Mouse (Mus musculus) right cerebral cortex, postnatal 25 days (tissue): ENCODE results near the gene Srgap2.
"Not testable (repeated sequence)": the region's sequence is repeated elsewhere in the genome, so short reads cannot be mapped to it uniquely, and the experiment has no call there.

Source experiments
- DNase-seq: peaks from one replicate; pipeline ENCODE4 v3.0.0; 2022

Gene Srgap2

DNA sequence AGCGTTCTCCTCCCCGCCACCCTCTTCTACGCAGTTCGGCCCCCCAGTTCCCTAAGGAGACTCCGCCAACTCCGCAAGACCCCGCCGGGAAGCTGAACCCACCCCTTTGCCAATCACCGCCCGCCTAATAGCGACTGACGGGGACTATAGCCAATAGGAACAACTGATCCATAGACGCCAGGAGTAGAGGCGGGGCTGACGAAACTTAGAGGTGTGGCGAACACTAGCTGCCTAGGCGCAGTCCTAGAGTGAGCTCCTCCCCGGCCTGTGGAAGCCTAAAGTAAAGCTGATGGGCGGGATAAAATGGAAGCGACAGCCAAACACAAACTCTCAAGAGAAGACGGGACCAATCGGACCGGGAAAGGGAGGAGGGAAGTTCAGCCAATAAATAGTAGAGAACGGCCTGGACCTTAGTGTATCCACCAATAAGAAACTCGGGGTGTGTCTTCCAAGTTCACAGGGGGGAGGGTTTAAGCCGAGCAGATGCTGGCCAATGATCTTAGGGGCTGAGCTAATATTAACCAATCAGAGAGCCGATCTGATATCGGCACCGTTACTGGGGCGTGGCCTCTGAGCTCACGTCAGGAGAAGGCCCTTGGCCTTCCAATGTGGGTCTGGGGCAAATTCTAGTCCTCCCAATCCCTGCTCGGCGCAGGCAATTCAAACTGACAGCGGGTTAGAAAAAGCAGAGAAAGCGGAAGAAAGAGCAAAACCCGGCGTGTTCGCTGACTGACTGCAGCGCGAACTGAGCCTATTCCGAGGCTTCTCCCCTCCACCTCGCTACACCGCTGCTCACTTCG, at the start of gene Srgap2, which contains the start of gene Fam72a:
TSS of gene Srgap2 (minus strand) at position 72 of the 800 bp plus-strand sequence.
TSS of gene Fam72a (plus strand) at position 623 of the 800 bp plus-strand sequence.
- peak; percentile 98 for DNase-seq

DNA sequence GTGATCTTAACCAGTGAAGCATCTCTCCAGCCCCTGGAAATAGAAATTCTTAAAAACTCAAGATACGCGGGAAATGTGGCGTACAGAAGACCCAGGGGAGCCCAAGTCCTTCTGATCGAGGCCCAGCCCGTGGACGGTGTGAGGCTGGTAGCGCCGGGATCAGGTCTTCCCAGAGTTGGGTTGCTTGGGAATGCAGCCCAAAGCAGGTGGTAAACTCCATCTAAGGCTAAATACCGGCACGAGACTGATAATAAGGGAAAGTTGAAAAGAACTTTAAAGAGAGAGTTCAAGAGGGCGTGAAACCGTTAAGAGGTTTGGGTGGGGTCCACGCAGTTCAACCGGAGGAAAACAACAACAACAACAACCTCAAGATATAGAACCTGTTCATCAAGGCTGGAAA, 46.6 kb upstream of the Srgap2 start:
- DNase-seq, result no peak

DNA sequence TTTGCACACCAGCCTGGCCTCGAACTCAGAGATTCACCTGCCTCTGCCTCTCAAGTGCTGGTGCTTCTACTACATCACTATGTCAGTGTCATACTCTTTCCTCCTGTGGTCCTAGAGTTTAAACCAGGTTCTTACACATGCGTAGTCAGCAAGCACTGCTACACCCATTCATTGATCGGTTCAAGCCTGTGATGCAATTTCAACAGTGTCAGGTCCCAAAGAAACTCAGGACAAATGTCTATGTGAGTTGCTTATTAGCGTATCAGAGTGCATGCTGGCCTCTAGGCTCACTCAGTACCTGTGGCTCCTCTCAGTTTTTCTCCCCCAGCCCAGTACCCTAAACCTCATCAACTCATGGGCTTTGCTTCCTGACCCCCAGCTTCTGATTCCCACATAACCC, 43.2 kb upstream of the Srgap2 start:
- no peak for DNase-seq

DNA sequence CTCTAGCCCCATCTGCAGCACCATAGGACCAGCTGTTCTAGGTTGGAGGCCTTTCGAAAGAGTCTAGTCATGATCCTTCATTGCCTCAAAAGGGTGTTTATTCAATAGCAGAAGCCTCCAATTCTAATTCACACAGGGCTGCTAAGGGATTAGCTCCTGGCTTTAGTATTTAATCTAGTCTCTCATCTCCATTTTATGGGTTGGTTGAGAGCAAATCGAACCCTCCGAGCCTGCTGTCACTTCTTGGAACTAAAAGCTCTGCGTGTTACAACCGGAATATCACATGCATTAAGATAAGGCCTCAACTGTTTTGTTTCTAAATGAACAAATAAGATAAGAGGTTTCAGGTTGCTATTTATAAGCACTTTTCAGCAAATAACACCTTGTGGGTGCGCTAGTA, 42.6 kb upstream of the Srgap2 start:
- no peak for DNase-seq

DNA sequence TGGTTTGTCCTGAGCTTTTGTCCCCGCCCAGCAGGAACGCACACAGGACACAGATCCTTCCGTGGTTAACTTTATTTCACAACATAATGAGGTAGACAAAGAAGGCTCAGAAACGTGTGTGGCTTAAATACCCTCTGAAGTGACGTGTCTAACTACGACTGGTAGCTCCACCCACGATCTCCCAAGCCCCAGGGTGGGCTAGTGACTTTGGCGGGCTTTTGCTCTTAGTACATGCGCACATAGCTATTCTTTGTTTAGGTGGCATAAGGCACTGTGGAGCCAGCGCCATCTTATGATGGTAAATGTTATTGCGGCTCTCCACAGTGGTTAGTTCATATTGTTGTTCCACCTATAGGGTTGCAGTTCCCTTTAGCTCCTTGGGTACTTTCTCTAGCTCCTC, 38.9 kb upstream of the Srgap2 start:
- not testable (repeated sequence) for DNase-seq

DNA sequence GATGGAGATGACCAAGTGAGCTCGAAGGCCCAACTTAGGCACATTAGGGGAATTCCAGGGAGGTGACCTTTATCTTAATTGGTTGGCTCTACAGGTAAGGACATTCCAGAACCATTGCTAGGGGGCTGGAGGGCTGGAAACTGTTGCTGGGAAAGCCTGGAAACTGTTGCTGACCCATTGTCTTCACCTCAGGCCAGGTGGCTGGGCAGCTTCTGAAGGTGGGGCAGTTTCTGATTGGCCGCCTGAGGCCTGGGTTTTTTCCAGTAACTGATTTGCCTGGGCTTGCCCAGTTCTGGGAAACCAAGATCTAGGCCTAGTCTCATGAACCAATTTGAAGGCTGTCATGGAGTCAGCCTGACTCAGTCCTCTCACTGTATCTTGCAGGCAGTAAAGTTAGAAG, 34.9 kb upstream of the Srgap2 start:
- DNase-seq, result no peak

DNA sequence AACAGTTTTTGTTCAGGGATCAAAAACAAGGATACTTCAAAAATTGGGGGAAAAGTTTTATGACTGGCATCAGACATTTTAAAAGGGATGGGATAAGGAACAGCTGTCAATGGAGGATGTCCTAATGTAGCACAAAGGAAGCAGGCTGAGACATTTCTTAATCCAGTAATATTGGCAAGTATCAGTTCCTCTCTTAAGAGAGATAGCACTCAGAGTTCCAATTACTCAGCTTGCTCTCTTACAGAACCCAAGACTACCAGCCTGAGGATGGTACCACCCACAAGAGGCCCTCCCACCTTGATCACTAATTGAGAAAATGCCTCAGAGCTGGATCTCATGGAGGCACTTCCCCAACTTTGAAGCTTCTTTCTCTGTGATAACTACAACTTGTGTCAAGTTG, 33.3 kb upstream of the Srgap2 start:
- no peak for DNase-seq

DNA sequence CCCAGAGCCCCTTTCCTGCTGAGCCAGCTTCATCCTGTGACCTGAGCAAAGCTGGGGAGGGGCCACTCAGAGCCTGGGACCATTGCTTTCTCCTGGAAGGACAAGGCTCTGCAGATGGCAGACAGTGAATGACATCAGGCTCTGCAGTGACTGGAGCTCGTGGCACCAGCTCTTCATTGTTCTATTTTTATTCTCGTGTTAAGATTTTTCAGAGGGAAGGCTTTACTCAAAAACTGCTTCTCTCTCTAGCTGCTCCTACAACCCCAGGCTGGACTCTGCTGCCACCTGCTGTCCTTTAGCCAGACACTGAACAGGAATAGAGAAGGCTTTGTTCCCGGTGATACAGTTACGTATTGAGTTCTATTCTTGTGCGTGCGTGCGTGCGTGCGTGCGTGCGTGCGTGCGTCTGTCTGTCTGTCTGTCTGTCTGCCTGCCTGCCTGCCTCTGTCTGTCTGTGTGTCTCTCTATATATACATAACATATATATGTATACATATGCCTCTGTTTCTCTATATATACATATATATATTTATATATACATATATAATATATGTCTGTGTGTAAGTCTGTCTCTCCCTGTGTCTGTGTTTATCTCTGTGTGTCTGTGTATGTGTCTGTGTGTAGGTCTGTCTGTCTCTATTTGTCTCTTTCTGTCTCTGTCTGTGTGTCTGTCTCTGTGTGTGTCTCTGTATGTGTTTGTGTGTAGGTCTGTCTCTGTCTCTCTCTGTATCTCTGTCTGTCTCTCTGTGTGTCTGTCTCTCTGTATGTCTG, 28.1 kb upstream of the Srgap2 start:
- peak; percentile 69 for DNase-seq

DNA sequence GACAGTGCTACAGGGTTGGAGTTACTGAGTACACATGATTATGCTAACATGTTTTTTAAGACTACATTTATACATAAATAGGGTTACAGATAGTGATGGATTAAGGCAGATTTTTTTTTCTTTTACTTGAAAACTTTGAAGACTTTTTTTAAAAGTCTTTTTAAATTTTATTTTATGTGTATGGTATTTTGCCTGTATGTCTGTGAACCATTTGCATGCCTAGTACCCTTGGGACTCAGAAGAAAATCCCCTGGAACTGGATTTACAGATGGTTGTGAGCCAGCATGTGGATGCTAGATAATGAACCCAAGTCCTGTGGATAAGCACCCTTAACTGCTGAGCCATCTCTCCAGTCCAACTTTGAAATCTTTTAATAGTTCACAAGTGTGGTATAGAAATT, 26.3 kb upstream of the Srgap2 start:
- no peak for DNase-seq

DNA sequence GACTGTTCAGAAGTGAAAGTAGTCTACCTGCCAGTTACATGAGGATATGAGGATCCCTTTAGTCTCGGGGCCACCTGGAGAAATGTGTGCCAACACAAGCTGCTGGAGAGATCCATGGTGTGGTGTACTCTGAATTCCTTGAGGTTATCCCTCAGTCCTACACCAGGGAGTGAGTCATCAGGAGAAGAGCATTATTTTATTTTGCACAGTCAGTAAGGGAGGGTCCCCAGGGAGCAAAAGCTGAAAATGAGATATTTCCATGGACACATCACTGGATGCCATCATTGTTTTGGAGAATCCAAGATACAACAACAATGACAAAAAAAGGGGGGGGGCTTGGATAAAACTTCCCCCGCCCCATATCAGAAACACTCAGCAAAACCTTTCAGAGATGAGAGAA, 24.8 kb upstream of the Srgap2 start:
- no peak for DNase-seq

DNA sequence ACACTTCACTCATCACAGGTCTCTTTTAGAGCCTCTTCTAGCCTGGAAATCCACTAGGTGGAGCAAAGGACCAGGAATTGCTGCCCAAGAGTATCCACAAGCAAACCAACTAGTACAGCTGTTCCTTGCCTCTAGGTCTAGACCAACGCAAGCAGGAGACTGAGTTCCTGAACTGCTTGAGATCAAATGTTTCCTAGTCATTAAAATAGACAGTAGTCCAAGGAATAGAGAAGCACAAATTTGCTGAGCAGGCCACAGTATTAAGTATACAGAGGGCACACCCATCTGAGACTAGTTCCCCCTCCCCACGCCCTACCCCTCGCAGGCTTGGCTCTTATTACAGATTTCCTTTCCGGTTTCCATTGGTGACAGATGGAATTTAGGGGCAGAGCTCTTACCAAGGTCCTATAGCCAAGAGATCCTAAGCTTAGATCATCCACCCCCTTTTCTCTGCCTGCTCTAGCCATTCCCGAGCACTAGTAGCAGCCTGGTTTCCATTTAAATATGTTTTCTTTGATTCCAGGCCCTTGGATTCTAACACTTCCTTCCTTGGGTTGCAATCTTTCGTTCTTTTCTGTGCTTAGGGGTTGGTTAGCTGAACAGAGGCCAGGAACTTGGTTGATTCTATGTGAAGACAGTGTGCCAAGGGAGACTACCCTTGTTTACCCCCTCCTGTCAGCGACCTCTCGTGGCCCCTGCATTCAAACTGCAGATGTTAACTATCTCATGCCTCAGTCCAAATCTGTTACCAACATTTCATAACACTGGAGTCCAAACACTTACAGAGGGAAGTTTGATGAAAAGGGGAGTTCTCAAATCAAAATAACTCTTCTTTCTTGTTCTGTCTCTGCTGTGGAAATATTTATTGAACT, 21.6 kb upstream of the Srgap2 start:
- DNase-seq, result no peak

DNA sequence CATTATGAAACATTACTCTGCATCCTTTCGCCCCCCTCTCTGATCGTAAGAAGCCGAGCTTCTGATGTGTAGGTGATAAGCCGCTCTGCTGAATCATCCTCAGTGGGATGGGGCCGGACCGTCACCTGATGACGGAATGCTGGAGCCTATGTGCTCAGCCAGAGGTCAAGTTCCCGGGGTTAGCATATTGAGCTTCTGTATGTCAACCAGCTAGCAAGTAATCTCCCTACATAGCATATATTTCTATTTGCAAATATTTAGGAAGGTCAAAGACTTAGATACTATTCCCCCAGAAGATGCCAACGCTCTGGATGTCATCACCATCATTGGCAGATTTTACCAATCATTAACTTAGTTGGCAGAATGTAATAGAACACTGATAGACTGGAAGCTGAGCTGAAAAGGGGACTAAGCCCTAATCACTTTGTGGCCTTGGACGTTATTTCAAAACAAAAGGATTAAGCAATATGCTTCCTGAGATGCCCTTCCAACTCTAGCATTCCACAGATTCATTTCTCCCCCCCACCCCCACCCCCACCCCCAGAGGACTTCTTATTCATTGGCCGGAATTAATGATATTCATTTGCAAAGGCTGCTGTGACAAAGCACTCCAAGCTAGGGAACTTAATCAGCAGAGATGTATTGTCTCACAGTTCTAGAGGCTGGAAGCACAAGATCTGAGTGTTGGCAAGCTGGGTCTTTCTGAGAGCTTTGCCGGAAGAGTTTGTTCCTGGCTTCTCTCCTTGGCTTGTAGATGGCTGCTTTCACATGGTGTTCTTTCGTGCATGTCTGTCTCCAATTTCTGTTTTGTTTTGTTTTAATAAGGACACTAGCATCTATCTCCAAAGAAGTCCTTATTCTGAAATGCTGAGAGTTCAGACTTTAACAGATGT, 19.9 kb upstream of the Srgap2 start:
- DNase-seq, result no peak

DNA sequence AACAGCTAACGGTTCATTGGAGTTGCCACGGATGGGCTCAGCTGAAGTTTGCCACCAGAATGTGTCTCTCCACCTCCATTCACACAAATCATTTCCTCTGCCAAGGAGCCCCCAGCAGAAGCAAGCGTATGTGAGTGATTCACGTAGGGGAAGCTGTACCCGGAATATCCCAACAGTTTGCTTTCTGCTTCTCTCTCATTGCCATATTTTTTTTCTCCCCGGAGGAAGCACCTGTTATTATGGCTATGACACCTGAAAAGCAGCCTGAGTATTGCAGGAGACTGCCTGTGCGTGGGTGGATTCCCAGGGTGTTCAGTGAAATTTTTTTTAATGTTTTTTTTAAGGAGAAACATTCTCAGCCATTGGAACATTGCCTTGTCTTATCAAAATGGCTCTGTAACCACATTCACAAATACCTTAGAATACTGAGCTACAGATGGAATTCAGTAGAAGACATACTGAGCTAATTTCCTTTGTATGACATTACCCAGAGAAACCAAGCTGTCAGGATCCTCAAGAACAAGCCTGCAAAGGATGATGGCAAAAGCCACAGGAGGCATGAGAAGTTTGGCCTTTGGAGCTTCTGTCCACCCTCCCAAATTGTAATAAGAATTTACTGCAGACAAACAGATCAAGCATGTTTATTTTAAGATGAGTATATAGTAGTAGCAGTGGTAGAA, 16.9 kb upstream of the Srgap2 start:
- DNase-seq, result peak; percentile 44

DNA sequence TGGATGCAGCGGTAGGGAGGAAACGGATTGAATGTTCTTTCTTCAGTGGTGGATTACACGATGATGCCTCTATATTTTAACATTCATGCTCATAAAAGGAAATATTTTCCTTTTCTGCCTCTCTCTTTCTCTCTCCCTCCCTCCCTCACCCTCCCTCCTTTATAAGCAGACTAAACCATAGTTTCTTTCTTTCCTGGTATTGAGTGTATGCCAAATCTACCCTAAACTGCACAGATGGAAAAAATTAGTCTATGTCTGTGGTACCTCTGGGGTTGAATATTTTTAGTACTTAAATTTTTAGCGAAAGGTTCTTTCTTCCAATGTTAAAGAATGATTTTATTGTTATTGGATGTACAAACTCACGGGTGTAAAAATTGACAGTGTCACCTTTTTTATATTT, 14.8 kb upstream of the Srgap2 start:
- DNase-seq, result no peak

DNA sequence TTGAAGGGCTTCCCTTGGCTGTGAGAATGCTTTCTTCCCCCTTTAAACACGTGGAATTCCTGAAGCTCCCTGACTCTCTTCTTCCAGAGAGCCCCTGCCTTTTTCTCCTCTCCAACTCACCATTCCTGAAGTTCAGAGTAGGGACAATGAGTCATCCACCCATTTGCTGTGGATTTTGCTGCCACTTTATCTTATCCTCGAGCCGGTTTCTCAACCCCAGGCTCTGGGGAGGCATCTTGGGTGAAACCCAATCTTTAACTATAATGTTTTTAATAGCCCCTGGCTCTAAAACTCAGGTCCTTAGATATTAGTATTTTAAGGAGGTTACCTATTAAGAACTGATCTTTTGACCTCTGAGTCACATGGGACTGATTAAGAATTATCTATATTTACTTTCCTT, 14.3 kb upstream of the Srgap2 start:
- DNase-seq, result no peak

DNA sequence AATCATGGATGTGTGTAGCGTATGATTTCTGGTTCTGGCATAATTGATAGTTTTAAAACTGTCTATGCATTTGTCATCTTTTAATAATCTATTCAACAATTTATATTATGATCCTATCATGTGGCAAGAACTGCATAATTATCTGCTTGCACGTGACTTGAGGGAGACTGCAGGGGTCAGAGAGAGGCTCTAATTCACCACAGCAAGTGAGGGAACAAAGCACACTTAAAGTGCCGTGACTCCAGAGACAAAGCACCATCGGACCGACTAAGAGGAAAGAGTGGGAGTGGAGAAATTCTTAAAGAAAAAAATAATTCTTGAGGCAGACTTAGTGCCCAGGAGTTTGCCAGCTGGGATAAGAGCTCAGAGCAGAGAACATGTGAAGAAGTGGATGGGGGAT, 13.6 kb upstream of the Srgap2 start:
- DNase-seq, result no peak

DNA sequence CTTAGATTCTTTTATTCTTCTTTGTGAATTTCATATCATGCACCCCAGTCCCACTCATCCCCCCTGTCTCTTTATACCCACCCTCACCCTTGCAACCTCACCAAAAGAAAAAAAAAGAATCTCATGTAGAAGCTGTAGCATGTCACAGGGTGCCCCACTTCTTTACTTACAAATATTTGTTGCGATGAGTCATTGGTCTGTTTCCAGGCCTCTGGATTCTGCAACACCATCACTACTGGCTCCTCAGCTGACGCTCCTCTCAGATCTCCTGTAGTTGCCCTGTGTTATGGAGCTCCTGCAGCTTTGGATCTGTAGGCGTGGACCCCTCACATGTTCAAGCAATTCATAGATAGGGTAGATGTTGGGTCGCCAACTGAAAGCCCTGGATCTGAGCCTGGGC, 12.6 kb upstream of the Srgap2 start:
- no peak for DNase-seq

DNA sequence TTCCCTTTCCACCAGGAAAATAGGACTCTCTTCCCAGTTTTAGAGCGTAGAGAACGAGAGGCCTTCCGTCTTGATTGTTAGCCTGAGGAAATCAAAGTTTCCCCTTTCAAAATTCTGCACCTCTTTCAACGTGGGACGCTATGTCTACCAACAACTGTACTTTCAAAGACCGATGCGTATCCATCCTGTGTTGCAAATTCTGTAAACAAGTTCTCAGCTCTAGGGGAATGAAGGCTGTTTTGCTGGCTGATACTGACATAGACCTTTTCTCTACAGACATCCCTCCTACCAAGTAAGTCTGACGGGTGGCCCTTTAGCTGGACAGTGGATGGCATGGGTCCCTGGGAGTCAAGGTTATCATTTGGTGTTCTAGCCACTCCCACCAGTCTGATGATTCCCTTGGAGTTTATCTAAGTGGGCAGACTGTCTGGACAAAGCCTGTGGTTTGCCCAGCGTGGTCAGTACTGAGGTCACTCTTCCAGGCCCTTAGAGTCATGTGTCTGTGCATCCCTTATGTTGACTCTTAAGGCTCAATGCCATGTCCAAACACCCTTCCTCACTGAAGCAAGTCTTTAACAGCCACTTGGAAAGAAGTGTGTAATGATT, 1.5 kb upstream of the Srgap2 start:
- DNase-seq, result no peak

DNA sequence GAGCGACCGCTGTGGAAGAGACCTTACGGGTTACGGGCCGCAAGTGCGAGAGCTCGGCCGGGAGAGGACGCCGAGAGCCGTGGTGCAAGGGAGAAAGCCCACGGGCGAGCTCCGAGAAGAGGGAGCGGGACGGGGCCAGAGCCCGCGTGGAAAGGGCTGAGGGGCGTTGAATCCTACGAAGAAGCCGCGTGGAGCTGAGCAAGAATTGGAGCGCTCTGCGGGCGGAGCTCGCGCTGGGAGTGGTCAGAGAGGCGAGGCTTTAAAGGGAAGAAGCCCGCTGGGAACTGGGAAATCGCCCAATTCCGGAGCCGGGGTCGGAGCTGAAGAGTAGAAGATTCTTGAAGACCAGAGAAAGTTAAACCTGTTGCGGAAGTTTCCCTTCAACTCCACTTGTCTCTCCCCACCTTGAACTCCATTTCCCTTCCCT, 942 bp upstream of the Srgap2 start:
- DNase-seq, result peak; percentile 24

DNA sequence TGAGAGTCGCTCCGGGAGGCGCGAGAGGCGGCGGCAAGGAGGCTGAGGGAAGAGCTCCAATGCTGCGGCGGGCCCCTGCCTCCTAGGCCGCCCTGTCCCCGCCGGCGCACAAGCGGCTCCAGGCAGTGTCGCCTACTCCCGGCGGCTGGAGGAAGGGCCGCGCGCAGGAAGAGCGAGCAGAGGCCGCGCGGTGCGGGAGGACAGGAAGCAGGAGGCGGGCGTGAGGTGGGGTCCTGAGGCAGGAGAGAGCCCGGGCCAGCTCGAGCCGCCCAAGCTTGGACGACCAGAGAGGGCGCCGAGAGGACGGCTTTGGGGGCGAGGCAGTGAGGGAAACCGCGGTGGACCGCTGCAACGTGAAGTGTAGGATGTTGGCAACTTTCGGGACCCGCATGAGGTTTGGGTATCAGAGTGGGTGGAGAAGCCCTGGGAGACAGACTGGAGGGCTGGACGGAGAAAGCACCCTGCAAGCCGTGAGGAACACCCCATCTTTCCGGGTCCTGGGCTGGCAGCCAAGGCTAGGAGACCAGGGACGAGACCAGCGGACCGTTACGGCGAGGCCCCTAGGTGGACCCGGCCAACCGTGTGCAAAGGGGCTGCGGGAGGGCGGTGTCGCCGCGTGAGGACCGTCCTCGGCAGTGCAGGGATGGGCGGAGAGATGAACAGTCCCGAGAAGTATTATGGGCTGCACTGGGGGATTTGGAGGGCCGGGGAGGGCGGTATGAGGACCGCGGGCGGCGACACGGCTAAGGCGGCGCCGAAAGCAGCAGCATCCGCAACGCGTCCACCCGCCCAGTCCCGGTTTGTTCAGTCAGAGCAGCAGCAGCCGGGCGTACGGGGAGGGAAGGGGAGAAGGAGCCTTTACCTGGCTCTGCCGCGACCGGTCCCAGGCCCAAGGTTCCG, 531 bp downstream of the Srgap2 start:
- DNase-seq, result peak; percentile 76
